Mouse (Mus musculus): Measurements from ENCODE around the gene Ankrd27. TPM values are rescaled to one million over a fixed set of nuclear protein-coding genes. Genes with fewer than 3 reads are reported as not detected.

Ankrd27 gene
- polyA plus RNA-seq, 1 experiment from 2014 or later: 15.6 TPM

DNA sequence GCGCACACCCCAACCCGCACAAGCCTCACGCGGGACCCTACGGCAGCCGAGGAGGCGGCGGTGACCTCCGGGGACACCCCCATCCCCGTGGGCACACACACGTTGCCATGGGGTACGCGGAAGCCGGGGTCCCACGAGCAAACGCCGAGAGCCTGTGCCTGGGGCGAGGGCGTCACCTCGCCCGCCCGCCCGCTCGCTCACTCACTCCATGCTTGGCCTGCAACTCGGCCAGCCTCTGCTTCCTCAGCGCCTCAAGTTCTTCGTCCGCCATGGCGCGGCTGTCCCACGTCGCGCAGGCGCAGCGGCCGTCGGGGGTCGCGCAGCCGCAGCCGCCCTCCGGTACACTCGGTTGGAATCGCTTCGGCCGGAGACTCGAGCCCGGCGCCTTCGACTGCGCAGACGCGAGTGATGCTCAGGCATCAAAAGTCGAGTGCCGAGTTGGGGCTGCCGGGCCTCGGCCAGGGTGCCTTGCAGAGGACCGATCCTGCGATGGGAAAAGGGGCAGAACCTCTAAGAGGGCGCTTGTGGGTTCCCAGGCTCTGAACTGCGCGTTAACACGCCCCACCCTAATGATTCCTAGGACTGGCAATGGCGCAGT, 61.2 kb downstream of the Ankrd27 start, which contains the start of gene Pdcd5:
Gene Pdcd5 (minus strand): TSS at position 421 of the 598 bp plus-strand sequence.
- Histone ChIP-seq H3K9me3 (no peaks in the 10 kb centered on the region), H3K27ac (replicated peaks) (peak within 1 kb of the TSS; percentile 85), H3K36me3 (peaks cover 36% of the 10 kb centered on the region), H3K4me3 (peak within 1 kb of the TSS; percentile 95), H3K4me2 (peak within 1 kb of the TSS; percentile 72), H3K27me3 (replicated peaks) (no peaks in the 10 kb centered on the region), H3K9ac (peak within 1 kb of the TSS; percentile 96), H3K4me1 (peaks cover 7% of the 10 kb centered on the region)
- under 1% methylated on average over 64 of the region's 64 CpGs for WGBS
- ATAC-seq (ENCODE audit: extremely low read depth, insufficient number of reproducible peaks, low FRiP score, low TSS enrichment): peak; percentile 81

DNA sequence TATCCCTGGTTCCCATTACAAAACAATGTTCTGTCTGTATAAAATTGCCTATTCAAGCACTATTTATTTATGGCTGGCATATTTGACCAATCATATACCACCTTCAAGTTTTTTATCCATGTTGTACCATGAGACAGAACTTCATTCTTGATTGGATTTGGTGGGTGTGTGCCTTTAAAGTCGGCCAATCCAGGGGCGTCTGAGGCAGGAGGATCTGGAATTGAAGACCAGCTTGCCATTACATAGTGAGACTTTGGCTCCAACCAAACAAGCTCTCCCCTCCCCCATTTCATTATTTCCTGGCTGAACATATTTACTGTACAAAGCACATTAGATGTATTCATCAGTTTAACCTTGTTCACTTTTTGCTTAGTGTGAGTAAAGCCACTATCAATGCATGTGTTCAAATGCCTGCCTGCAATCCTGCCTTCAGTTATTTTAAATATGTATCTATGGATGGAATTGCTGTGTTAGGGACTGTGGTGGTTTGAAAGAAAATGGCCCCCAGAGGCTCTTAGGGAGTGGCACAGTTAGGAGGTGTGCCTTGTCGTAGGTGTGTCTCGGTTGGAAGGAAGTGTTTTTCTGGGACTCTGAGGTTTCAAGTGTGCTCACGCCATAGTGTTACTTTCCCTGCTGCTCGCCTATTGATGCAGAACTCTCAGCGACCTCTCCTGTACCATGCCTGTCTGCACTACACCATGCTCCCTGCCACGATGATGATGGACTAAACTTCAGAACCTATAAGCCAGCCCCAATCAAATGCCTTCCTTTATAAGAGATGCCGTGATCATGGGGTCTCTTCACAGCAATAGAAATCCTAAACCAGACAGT, 62.4 kb downstream of the Ankrd27 start:
- Histone ChIP-seq H3K9ac (no peak overlapping the region), H3K4me2 (peak overlapping the region; percentile 16; the same call in 1 of the 2 replicates), H3K27me3 (replicated peaks) (no peaks in the 10 kb centered on the region), H3K4me3 (no peak overlapping the region), H3K4me1 (peaks cover 7% of the 10 kb centered on the region), H3K9me3 (no peaks in the 10 kb centered on the region), H3K27ac (replicated peaks) (no peak overlapping the region), H3K36me3 (peaks cover 24% of the 10 kb centered on the region)
- ATAC-seq (ENCODE audit: extremely low read depth, insufficient number of reproducible peaks, low FRiP score, low TSS enrichment): no peak
- 70% methylated on average over 9 of the region's 9 CpGs for WGBS

- Histone ChIP-seq H3K36me3 (peaks cover 17% of the 10 kb centered on the region), H3K4me2 (peak overlapping the region; percentile 16; the same call in 1 of the 2 replicates), H3K9me3 (no peaks in the 10 kb centered on the region), H3K4me3 (no peak overlapping the region), H3K27me3 (replicated peaks) (no peaks in the 10 kb centered on the region), H3K9ac (no peak overlapping the region), H3K4me1 (peaks cover 7% of the 10 kb centered on the region), H3K27ac (replicated peaks) (no peak overlapping the region)
- WGBS: 36% methylated on average over 3 of the region's 3 CpGs
- peak; percentile 43; the same call in 1 of the 2 replicates for ATAC-seq (ENCODE audit: extremely low read depth, insufficient number of reproducible peaks, low FRiP score, low TSS enrichment)
Observed at GRCm38 (mm10) chr7:35649071-35649470, 63.0 kb downstream of the Ankrd27 start.

GRCm38 (mm10) chr7:35650716-35651410, 64.8 kb downstream of the Ankrd27 start:
- Histone ChIP-seq H3K4me2 (no peak overlapping the region), H3K27me3 (replicated peaks) (0 out of 2 replicates have a peak, but pooled peaks cover 3% of the 10 kb centered on the region), H3K4me1 (peaks cover 4% of the 10 kb centered on the region), H3K27ac (replicated peaks) (no peak overlapping the region), H3K9me3 (no peaks in the 10 kb centered on the region), H3K4me3 (no peak overlapping the region), H3K9ac (no peak overlapping the region), H3K36me3 (no peaks in the 10 kb centered on the region)
- whole genome bisulfite sequencing: 65% methylated on average over 11 of the region's 11 CpGs
- no peak for ATAC-seq (ENCODE audit: extremely low read depth, insufficient number of reproducible peaks, low FRiP score, low TSS enrichment)

GRCm38 (mm10) chr7:35651583-35652270, 65.7 kb downstream of the Ankrd27 start:
- H3K4me2 ChIP-seq: no peak overlapping the region
- ATAC-seq (ENCODE audit: extremely low read depth, insufficient number of reproducible peaks, low FRiP score, low TSS enrichment): no peak
- H3K4me1 ChIP-seq: no peaks in the 10 kb centered on the region
- H3K9ac ChIP-seq: no peak overlapping the region
- no peaks in the 10 kb centered on the region for H3K9me3 ChIP-seq
- H3K27me3 ChIP-seq (replicated peaks): peaks cover 4% of the 10 kb centered on the region; the same call in 1 of the 2 replicates
- H3K27ac ChIP-seq (replicated peaks): no peak overlapping the region
- no peaks in the 10 kb centered on the region for H3K36me3 ChIP-seq
- 76% methylated on average over 10 of the region's 10 CpGs for WGBS
- H3K4me3 ChIP-seq: no peak overlapping the region

DNA sequence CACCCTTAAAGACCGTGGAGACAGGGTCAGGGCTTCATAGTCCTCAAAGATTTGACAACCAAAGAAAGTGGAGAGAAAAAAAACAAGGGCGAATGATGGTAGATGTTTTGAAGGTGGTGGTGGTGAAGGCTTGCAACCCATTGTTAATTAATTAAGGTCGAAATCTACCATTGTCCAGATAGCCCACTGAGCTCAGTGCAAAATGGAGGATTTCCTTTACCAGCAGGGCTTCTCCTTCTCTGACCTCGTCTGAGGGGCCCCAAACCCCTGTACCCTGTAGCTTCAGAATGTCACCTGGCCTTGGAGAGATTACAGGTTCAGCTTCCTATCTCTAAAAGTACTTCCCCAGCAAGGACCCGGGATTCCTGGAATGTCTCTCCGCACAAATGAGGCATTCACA, 71.8 kb downstream of the Ankrd27 start:
- Histone ChIP-seq H3K4me1 (no peaks in the 10 kb centered on the region), H3K9ac (no peak overlapping the region), H3K36me3 (no peaks in the 10 kb centered on the region), H3K4me2 (no peak overlapping the region), H3K27me3 (replicated peaks) (peaks cover 4% of the 10 kb centered on the region; the same call in 1 of the 2 replicates), H3K27ac (replicated peaks) (no peak overlapping the region), H3K9me3 (no peaks in the 10 kb centered on the region; the same call in 1 of the 2 replicates), H3K4me3 (no peak overlapping the region)
- ATAC-seq (ENCODE audit: extremely low read depth, insufficient number of reproducible peaks, low FRiP score, low TSS enrichment): no peak
- 34% methylated on average over 6 of the region's 6 CpGs for WGBS

DNA sequence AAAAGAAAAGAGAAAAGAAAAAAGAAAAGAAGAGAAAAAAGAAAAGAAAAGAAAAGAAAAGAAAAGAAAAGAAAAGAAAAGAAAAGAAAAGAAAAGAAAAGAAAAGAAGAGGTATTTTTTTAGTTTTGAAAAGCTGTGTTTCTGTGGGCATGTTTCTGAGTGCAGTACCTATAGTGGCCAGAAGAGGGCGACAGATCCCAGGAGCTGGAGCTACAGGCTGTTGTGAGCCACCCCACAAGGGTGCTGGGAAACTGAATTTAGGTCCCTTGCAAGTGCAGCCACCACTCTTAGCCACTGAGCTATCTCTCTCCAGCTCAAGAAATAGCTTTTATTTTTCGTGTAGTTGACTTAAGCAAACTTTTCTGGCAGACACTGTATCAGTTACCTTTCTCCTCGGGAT, 73.1 kb downstream of the Ankrd27 start:
- H3K9me3 ChIP-seq: no peaks in the 10 kb centered on the region; the same call in 1 of the 2 replicates
- H3K9ac ChIP-seq: no peak overlapping the region
- H3K4me2 ChIP-seq: no peak overlapping the region
- 50% methylated on average over 3 of the region's 3 CpGs for WGBS
- H3K4me3 ChIP-seq: no peak overlapping the region
- no peaks in the 10 kb centered on the region for H3K4me1 ChIP-seq
- no peak for ATAC-seq (ENCODE audit: extremely low read depth, insufficient number of reproducible peaks, low FRiP score, low TSS enrichment)
- H3K27ac ChIP-seq (replicated peaks): no peak overlapping the region
- H3K27me3 ChIP-seq (replicated peaks): peaks cover 4% of the 10 kb centered on the region; the same call in 1 of the 2 replicates
- no peaks in the 10 kb centered on the region for H3K36me3 ChIP-seq

GRCm38 (mm10) chr7:35663790-35664376, 77.8 kb downstream of the Ankrd27 start:
- H3K27me3 ChIP-seq (replicated peaks): no peaks in the 10 kb centered on the region
- H3K9ac ChIP-seq: no peak overlapping the region
- no peaks in the 10 kb centered on the region; the same call in 1 of the 2 replicates for H3K9me3 ChIP-seq
- no peak overlapping the region for H3K4me2 ChIP-seq
- no peak for ATAC-seq (ENCODE audit: extremely low read depth, insufficient number of reproducible peaks, low FRiP score, low TSS enrichment)
- no peak overlapping the region for H3K4me3 ChIP-seq
- no peaks in the 10 kb centered on the region for H3K4me1 ChIP-seq
- no peak overlapping the region for H3K27ac ChIP-seq (replicated peaks)
- no peaks in the 10 kb centered on the region for H3K36me3 ChIP-seq
- WGBS: 58% methylated on average over 16 of the region's 16 CpGs

GRCm38 (mm10) chr7:35668066-35669041, 82.3 kb downstream of the Ankrd27 start:
- H3K27ac ChIP-seq (replicated peaks): no peak overlapping the region
- H3K36me3 ChIP-seq: no peaks in the 10 kb centered on the region
- no peak overlapping the region for H3K9ac ChIP-seq
- no peaks in the 10 kb centered on the region for H3K9me3 ChIP-seq
- WGBS: 58% methylated on average over 18 of the region's 18 CpGs
- H3K4me2 ChIP-seq: no peak overlapping the region
- no peak for ATAC-seq (ENCODE audit: extremely low read depth, insufficient number of reproducible peaks, low FRiP score, low TSS enrichment)
- no peaks in the 10 kb centered on the region for H3K4me1 ChIP-seq
- H3K4me3 ChIP-seq: no peak overlapping the region
- no peaks in the 10 kb centered on the region for H3K27me3 ChIP-seq (replicated peaks)

- no peaks in the 10 kb centered on the region for H3K36me3 ChIP-seq
- ATAC-seq (ENCODE audit: extremely low read depth, insufficient number of reproducible peaks, low FRiP score, low TSS enrichment): no peak
- 0 out of 2 replicates have a peak, but pooled peaks cover 2% of the 10 kb centered on the region for H3K9me3 ChIP-seq
- H3K27ac ChIP-seq (replicated peaks): no peak overlapping the region
- H3K4me3 ChIP-seq: no peak overlapping the region
- no peak overlapping the region for H3K4me2 ChIP-seq
- WGBS: 62% methylated on average over 4 of the region's 4 CpGs
- no peak overlapping the region for H3K9ac ChIP-seq
- H3K4me1 ChIP-seq: no peaks in the 10 kb centered on the region
- H3K27me3 ChIP-seq (replicated peaks): no peaks in the 10 kb centered on the region
Observed at GRCm38 (mm10) chr7:35678976-35679375, 92.9 kb downstream of the Ankrd27 start.

Measured in heart, embryonic 13.5 days (tissue).